Mouse (Mus musculus) NIH3T3 (cell line): ENCODE measurements around the gene 2010300C02Rik.
"Not testable (repeated sequence)": the region's sequence is repeated elsewhere in the genome, so short reads cannot be mapped to it uniquely, and the experiment has no call there.

Experiments
- DNase-seq: peaks from one replicate; pipeline ENCODE4 v3.0.0-alpha.2; 2012; ENCODE audit warnings: low read depth

The 2010300C02Rik gene

GRCm38 (mm10) chr1:37624185-37624584 is 95.7 kb downstream of the 2010300C02Rik start:
- no peak for DNase-seq

DNA sequence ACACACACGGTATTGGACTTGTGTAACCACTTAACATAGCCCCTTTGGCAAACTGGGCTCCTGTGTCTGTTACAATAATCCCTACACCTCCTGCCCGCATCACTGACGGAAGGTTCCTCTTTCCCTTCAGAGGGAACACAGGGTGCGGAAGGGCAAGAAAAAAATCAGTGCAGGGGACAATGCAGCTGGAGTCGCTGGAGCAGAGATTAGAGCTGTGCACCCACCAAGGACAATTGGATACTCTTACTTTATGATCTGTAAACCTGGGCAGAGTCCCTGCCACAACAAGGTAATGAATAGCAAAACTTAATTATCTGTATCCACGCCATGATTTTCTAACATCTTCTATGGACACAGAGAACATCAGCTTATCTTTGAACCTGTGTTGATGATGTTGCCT is 97.8 kb downstream of the 2010300C02Rik start:
- no peak for DNase-seq

GRCm38 (mm10) chr1:37619542-37619941 is 100.3 kb downstream of the 2010300C02Rik start:
- no peak for DNase-seq

DNA sequence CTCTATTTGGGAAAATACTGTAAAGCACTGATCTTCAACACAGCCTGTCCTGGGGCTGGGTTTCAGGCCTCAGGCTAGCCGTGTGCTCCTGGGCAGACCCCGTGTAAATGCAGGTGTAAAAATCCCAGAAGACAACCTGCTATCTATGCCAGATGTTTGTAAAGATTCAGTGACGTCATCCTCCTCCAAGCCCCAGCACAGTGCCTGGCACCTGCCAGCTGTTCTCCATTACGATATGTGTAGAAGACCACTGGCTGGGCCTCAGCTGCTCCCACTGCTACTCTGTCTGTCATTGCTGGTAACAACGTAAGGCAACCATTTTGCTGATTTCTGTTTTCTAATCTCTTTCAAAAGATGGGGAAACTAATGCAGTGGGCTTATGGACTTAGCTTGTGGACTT is 102.8 kb downstream of the 2010300C02Rik start:
- no peak for DNase-seq

GRCm38 (mm10) chr1:37616569-37616968 is 103.3 kb downstream of the 2010300C02Rik start:
- no peak for DNase-seq

DNA sequence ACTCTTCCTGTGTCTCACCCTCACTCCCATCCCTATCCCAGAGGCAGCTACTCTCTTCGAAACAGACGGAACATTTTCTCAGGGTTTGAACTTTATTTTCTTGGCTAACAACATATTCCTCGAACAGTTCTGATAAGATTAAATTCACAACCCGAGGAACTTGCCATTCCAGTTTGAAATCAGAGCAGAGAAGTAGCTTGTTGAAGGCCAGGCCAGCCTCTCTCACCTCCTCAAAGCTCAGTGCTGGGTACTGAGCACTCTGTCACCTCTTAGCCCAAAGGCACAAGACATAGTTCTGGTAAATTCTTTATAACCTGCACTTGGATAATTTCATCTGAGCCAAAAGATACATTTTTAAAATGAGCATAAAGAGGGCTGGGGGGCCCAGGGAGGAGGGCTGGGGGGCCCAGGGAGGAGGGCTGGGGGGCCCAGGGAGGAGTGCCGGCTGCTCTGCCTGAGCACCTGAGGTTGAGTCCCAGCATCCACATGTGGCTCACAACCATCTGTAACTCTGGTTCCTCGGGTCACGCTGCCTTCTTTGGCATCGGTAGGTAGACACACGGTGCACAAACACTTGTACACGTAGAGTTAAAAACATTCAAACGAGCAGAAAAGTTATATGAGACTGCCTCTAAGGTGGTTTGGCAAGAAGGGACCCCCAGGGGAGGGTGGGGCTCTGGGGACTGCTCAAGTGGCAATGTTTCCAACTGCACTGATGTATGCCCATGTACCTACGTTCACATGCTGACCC is 104.4 kb downstream of the 2010300C02Rik start:
- DNase-seq = no peak

DNA sequence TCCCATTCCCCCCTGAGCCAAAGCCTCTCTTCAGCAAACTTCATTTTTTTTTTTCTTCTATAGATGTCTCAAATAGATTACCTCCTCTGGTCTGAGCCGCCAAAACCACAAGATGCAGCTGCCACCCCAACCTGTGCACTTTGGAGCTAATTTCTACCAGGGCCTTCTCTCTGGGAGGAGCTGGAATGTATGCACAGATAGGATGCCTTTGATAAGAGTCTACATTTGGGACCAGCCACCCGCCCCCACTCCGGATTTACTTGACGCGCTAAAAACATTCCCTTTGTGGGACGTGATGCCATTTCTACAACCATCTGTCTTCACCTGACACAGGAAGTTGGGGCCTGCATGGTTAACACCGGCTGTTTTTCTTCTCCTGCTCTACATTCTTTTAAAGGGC is 105.0 kb downstream of the 2010300C02Rik start:
- no peak for DNase-seq

DNA sequence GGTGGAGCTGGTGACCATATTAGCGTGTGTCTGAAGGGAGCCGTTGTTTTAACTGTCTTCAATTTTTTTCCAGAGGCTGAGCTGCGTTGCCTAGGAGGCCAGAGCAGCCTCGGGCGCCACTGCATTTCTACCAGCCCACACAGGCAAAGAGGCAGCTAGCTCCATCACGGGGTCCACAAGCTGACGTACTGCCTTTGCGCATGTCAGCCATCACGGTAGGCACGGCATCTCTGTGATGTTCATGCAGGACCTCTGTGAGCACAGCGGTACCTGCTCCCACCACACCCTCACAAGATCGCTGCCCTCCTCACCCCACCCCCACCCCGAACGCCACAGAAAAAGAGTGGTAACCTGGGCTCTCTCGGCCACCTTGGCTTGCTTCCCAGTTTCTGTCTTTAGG is 105.8 kb downstream of the 2010300C02Rik start:
- no peak for DNase-seq

DNA sequence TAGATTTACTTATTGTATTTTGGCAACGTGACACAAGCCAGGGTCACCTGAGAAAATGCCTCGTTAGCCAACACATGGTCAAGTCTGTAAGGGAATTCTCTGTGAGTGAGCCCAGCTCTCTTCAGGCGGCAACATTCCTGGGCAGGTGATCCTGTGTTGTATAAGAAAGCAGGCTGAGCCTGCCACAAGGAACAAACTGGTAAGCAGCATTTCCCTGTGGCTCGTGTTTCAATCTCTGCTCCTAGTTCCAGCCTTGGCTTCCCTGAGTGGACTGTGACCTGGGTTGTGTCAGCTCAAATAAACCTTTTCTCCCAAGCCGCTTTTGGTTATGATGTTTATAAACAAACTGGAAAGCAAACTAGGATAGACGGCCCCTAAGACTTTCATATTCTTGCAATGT is 108.9 kb downstream of the 2010300C02Rik start:
- DNase-seq = no peak

DNA sequence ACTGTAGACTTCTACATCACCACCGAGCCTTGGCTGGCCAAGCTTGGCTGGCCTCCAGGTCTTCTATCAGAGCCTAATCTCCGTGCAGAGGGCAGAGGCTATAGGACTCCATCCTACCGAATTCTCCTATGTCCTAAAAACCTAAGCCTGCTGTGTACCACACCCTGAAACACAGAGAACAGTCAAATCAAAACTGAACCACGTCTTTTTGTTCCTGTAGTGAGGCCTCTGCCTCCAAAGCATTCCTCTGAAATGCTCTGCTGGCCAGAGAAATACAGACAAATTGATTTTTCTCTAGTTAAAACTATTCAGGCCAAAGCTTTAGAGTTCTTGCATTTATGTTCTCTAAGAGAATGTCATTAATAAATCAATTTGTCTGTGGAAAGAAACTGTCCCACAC is 109.6 kb downstream of the 2010300C02Rik start:
- DNase-seq = no peak

DNA sequence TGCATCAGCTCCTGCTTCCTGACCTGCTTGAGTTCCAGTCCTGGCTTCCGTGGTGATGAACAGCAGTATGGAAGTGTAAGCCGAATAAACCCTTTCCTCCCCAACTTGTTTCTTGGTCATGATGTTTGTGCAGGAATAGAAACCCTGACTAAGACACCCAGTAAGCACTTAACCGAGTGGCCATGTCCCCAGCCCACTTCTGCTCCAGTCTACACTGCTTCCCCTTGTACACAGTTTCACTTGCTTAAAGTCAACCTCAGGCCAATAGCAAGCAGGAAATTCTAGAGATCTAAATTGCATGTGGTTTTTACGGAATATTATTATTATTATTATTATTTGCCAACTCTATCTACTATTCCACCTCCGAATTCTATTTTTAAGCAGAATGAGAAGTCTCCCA is 114.2 kb downstream of the 2010300C02Rik start:
- DNase-seq = not testable (repeated sequence)

- DNase-seq = no peak
Observed at GRCm38 (mm10) chr1:37603206-37603605, 116.7 kb downstream of the 2010300C02Rik start.

DNA sequence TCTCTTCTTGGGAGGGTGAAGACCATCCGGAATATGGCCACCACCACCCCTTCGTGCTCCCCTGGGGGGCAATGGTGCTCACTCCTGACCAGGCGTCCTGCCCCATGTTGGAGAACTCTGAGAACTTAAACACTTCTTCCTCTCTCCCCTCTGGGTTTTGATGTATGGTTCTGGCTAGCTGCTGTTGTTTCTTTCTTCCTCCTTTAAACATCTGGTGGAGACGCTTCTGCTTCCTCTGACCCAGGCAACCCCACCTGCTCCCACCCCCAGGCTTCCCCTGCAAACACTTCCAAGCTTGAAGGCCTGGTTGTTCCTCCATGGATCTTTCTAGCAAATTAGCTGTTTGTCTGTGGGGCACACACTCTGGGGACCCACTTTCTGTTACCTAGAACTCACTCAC is 117.6 kb downstream of the 2010300C02Rik start:
- no peak for DNase-seq

GRCm38 (mm10) chr1:37601461-37601860 is 118.4 kb downstream of the 2010300C02Rik start:
- DNase-seq = no peak

DNA sequence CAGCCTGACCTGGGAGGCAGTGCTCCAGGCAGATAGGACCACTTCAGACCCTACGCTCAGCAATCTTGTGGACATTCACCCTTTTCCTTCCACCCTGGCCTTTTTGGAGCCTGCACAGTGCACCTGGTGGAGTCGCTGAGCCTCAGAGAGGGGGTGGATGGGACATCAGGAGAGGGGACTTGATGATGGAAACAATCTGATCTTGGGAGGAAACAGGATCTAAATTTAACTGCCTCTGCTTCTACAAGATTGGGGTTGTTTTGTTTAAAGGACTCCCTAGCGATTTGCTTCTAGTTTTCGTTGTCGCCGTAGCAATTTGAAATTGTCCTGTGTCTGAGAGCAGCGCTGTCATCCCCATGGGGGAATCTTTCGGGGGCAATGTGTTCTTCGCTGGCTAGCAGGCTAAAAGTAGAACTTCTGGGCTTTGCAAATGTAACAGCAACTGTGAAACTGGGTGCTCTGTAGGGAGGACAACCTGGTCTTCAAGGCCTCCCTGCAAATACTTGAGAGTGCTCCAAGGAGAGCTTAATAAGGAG is 119.2 kb downstream of the 2010300C02Rik start:
- DNase-seq = no peak

GRCm38 (mm10) chr1:37598986-37599385 is 120.9 kb downstream of the 2010300C02Rik start:
- no peak for DNase-seq

GRCm38 (mm10) chr1:37594812-37595211 is 125.1 kb downstream of the 2010300C02Rik start:
- not testable (repeated sequence) for DNase-seq

GRCm38 (mm10) chr1:37585809-37586480 is 133.9 kb downstream of the 2010300C02Rik start:
- DNase-seq = peak; percentile 55

DNA sequence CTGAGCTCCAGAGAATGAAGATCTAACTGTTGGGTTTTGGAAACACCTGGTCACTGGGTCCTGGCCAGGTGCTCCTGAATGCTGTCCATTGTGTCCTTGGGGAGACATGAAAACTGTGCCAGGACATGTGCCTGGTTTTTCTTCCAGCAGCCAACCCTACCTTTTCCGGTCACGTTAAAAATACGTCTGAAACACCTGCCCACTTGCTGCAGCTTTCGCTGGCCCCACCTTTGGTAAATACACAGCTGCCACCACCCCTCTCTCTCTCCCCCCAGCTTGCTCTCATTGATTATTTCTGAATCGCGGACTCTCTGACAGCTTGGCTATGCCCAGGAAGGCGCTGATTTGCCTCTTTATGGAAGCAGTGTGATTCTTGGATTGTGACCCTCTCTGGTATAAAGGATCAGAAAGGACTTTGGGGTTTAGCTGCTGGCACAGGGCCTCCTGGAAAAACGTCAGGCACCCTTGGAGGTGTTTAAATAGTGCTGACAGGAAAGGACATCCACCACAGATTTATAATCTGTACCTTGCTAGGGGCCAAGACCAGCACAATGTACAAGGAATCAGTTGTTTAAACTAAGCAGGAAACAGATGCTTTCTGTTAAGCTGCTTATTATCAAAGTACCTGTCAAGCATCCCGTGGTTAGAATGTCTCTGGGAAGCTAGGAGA is 136.0 kb downstream of the 2010300C02Rik start:
- no peak for DNase-seq

GRCm38 (mm10) chr1:37583167-37583566 is 136.7 kb downstream of the 2010300C02Rik start:
- no peak for DNase-seq

GRCm38 (mm10) chr1:37579686-37580085 is 140.2 kb downstream of the 2010300C02Rik start:
- DNase-seq = no peak

DNA sequence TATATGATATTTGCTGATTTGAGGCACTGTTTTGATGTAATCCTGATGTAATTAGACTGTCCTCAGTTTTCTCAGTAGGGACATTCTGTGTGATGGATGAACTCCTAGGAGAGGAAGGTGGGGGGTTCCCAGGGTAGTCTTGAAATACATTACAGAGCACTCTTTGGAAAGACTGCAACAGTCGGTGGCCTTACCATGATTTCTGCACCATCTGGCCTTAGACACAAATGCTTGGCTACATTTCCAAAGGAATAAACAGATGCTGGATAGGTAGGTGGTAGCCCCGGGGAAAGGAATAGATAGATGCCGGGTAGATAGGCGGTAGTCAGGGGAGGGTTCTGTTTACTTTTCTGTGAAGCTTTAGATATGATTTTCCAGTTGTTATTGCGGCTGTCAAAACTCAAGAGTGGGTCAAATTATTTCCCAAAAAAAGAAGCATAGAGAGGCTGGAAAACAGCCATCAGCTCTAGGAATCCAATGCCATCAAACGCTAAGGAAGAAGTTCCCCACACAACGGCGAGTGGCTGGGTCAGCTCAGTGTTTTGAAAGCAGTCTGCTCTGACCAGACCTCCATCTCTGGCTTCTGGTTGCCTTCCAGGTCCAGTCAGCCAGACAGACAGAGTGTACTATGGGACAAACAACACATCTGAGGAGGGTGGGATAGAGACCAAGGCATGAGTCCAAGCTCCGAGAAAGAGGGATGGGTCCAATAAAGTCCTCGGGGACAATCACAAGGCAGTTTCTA is 147.2 kb downstream of the 2010300C02Rik start:
- DNase-seq = no peak
